11 mouse cellular contexts compared by ENCODE assay signal in the genomic region with DNA sequence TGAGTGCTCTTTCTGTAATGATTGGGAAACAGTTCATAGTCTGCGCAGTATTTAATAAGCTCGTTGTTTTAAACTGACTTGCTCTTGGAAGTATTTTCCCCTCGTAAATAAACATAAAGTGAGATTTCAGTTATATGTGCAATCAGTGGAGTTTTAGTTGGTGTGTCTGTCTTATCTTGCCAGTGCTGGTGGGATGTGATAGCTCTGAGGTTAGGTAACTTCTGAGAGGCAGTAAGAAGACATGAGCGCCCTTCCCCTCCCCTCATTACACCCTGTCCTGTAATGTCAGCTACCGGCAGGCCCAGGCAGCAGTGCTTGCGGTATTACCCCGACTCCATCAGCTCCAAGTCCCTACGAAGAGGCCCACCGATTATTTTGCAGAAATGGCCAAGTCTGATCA. TPM values are rescaled to one million over a fixed set of nuclear protein-coding genes. Genes with fewer than 3 reads are reported as not detected.
DNase-seq lines count a peak whose midpoint lies in the region; ATAC-seq lines count a peak whose summit lies in the region.
"Had no signal": no experiment of that assay in that cellular context is flagged by ENCODE, and none has a peak within 500 bp of the region (broad histone marks: within the 10 kb centered on the region; RNA-seq: fewer than 3 reads in every experiment).

No protein-coding gene starts in this region.

- H3K27ac ChIP-seq in heart, embryonic 14.5 days (replicated peaks in 1 of 2; ENCODE audit: control insufficient read depth in 1 of 2, insufficient read depth in 1 of 2, low read depth in 2 of 2, low read length in 2 of 2), result no peak overlapping the region
- no peak overlapping the region for H3K27ac ChIP-seq in hindbrain, embryonic 16.5 days (ENCODE audit: low read depth, low read length)
- H3K27ac ChIP-seq in midbrain, embryonic 10.5 days (replicated peaks), result no peak overlapping the region

- no peak for ATAC-seq in heart, embryonic 14.5 days (ENCODE audit: insufficient number of reproducible peaks, insufficient read depth, low FRiP score, low read depth)
- ATAC-seq in hindbrain, embryonic 16.5 days, result no peak

- H3K36me3 ChIP-seq in heart, embryonic 14.5 days (ENCODE audit: control insufficient read depth, insufficient read depth, low read length), result peaks cover 42% of the 10 kb centered on the region
- peaks cover 29% of the 10 kb centered on the region for H3K36me3 ChIP-seq in hindbrain, embryonic 16.5 days (ENCODE audit: control insufficient read depth, insufficient read depth, low read length)
- H3K36me3 ChIP-seq in midbrain, embryonic 10.5 days, result peaks cover 42% of the 10 kb centered on the region

- H3K9ac ChIP-seq in heart, embryonic 14.5 days (ENCODE audit: low read length), result peak overlapping the region; percentile 80
- H3K9ac ChIP-seq in hindbrain, embryonic 16.5 days (ENCODE audit: low read depth, low read length), result no peak overlapping the region

- 0 out of 2 replicates have a peak, but pooled peaks cover 4% of the 10 kb centered on the region for H3K9me3 ChIP-seq in heart, embryonic 14.5 days (ENCODE audit: control insufficient read depth, low read length)
- no peaks in the 10 kb centered on the region for H3K9me3 ChIP-seq in hindbrain, embryonic 16.5 days (ENCODE audit: control insufficient read depth, low read length)
- H3K9me3 ChIP-seq in midbrain, embryonic 10.5 days (replicated peaks), result no peaks in the 10 kb centered on the region; the same call in 1 of the 2 replicates

- H3K4me2 ChIP-seq in heart, embryonic 14.5 days (ENCODE audit: low read length), result peak overlapping the region; percentile 97
- H3K4me2 ChIP-seq in hindbrain, embryonic 16.5 days (ENCODE audit: low read length), result peak overlapping the region; percentile 82

- peaks cover 3 to 10% of the 10 kb centered on the region in 2 experiments; a peak in 3 of 4 replicates for H3K4me1 ChIP-seq in heart, embryonic 14.5 days (ENCODE audit: control insufficient read depth in 2 of 2, insufficient read depth in 2 of 2, low read length in 2 of 2)
- H3K4me1 ChIP-seq in hindbrain, embryonic 16.5 days (ENCODE audit: control insufficient read depth, insufficient read depth, low read depth, low read length), result peaks cover 9% of the 10 kb centered on the region
- H3K4me1 ChIP-seq in midbrain, embryonic 10.5 days, result peaks cover 13% of the 10 kb centered on the region

- 79% methylated on average over 9 of the region's 9 CpGs for WGBS in heart, embryonic 14.5 days
- 88% methylated on average over 9 of the region's 9 CpGs for WGBS in hindbrain, embryonic 16.5 days
- 95% methylated on average over 9 of the region's 9 CpGs for WGBS in midbrain, embryonic 10.5 days

- no peaks in the 10 kb centered on the region for H3K27me3 ChIP-seq in heart, embryonic 14.5 days (ENCODE audit: control insufficient read depth, insufficient read depth, low read length)
- no peaks in the 10 kb centered on the region for H3K27me3 ChIP-seq in hindbrain, embryonic 16.5 days (replicated peaks; ENCODE audit: control insufficient read depth, insufficient read depth, low read length)
- H3K27me3 ChIP-seq in midbrain, embryonic 10.5 days (ENCODE audit: low read depth, poor library complexity, severe bottlenecking), result no peaks in the 10 kb centered on the region

- no peak for DNase-seq in heart, adult 9 months (ENCODE audit: low spot score in 2 of 2)
- DNase-seq in c-Kit-positive CD71-positive TER-119-negative erythroid progenitor cells, embryonic 14.5 days (ENCODE audit: low read depth), result peak; percentile 42
- DNase-seq in midbrain, embryonic 10.5 days (ENCODE audit: low spot score), result no peak
- DNase-seq in layer of hippocampus, postnatal 14 days (ENCODE audit: low spot score in 2 of 2), result no peak
- DNase-seq in spleen, postnatal 10 days (ENCODE audit: low spot score in 2 of 2), result no peak
- no peak for DNase-seq in frontal cortex, postnatal 14 days (ENCODE audit: low spot score in 2 of 2)
- DNase-seq: cerebellum, postnatal 25 days; lung, postnatal 36 days; thymus, postnatal 25 days had no signal

- peak overlapping the region; percentile 54 to 71; a peak in 3 of 4 replicates for H3K4me3 ChIP-seq in heart, embryonic 14.5 days (ENCODE audit: control insufficient read depth in 1 of 2, insufficient read depth in 1 of 2, low read depth in 1 of 2, low read length in 2 of 2)
- H3K4me3 ChIP-seq in hindbrain, embryonic 16.5 days (ENCODE audit: low read length), result peak overlapping the region; percentile 73
- H3K4me3 ChIP-seq in midbrain, embryonic 10.5 days, result peak overlapping the region; percentile 91

RNA-seq across cellular contexts. Expression of a gene that starts 1.2 kb away (rescaled TPM):
- polyA plus RNA-seq in heart, embryonic 14.5 days (2014; fragmentation: Nextera tagmentation; extraction: Ambion mirVana), result 80.5 and 86.0 TPM in 2 replicates
- polyA plus RNA-seq in hindbrain, embryonic 16.5 days (2015; fragmentation: Nextera tagmentation; extraction: Ambion mirVana), result 83.0 and 91.8 TPM in 2 replicates
- polyA plus RNA-seq in midbrain, embryonic 10.5 days (2016; fragmentation: Nextera tagmentation; extraction: Ambion mirVana), result 187 and 192 TPM in 2 replicates
- 10 to 100 TPM; 49.2 to 55.5 TPM for total RNA-seq in layer of hippocampus, postnatal 14 days (2021)

RNA-seq across cellular contexts. Expression of a gene that starts 1.2 kb away (rescaled TPM):
- 0.16 and 0.22 TPM in 2 replicates for polyA plus RNA-seq in heart, embryonic 14.5 days (2014; fragmentation: Nextera tagmentation; extraction: Ambion mirVana)
- polyA plus RNA-seq in hindbrain, embryonic 16.5 days (2015; fragmentation: Nextera tagmentation; extraction: Ambion mirVana), result 2.1 and 2.5 TPM in 2 replicates
- 0.70 and 0.75 TPM in 2 replicates for polyA plus RNA-seq in midbrain, embryonic 10.5 days (2016; fragmentation: Nextera tagmentation; extraction: Ambion mirVana)
- total RNA-seq in layer of hippocampus, postnatal 14 days (2021), result under 1 TPM; 0.76 to 0.99 TPM

RNA-seq across cellular contexts. Expression of a gene that starts 37.0 kb away (rescaled TPM):
- not detected in 2 replicates for polyA plus RNA-seq in heart, embryonic 14.5 days (2014; fragmentation: Nextera tagmentation; extraction: Ambion mirVana)
- not detected in 2 replicates for polyA plus RNA-seq in hindbrain, embryonic 16.5 days (2015; fragmentation: Nextera tagmentation; extraction: Ambion mirVana)
- not detected in 2 replicates for polyA plus RNA-seq in midbrain, embryonic 10.5 days (2016; fragmentation: Nextera tagmentation; extraction: Ambion mirVana)
- total RNA-seq in layer of hippocampus, postnatal 14 days (2021), result not detected
